Mouse (Mus musculus): Measurements from ENCODE around the gene Gm43552. TPM values are rescaled to one million over a fixed set of nuclear protein-coding genes. Genes with fewer than 3 reads are reported as not detected.

Gene Gm43552
- polyA plus RNA-seq, 1 experiment from 2014 or later, result not detected

DNA sequence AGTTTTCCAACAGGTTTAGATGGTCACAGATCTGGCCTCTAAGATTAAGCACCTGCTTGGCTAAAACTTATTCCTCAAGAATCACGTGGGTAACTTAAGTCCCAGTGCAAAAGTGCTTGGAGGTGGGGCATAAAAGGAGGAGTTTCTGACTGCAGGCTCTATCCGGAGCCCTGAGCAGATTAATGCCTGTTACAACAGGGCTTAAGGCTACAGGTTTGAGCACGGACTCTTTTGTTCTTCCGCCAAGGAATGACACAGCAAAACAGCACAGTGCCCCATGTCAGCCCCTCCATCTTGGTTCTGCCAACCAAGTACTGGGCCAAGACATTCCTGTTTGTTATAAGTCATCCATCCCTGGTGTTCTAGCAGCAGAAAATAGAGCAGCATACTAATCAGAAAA is 64.3 kb downstream of the Gm43552 start:
- WGBS, result 33% methylated on average over 4 of the region's 4 CpGs
- H3K4me1 ChIP-seq, result no peaks in the 10 kb centered on the region
- ATAC-seq, result no peak
- no peak overlapping the region for H3K27ac ChIP-seq
- no peaks in the 10 kb centered on the region for H3K27me3 ChIP-seq
- peaks cover 30% of the 10 kb centered on the region for H3K36me3 ChIP-seq (ENCODE audit: poor library complexity, severe bottlenecking)
- no peak overlapping the region for H3K9ac ChIP-seq
- H3K9me3 ChIP-seq (replicated peaks), result no peaks in the 10 kb centered on the region
- no peak overlapping the region for H3K4me3 ChIP-seq
- no peak overlapping the region for H3K4me2 ChIP-seq

GRCm38 (mm10) chr5:65425251-65425650 is 67.4 kb downstream of the Gm43552 start:
- ATAC-seq, result no peak
- H3K9me3 ChIP-seq (replicated peaks), result no peaks in the 10 kb centered on the region
- H3K36me3 ChIP-seq (ENCODE audit: poor library complexity, severe bottlenecking), result peaks cover 59% of the 10 kb centered on the region
- no peak overlapping the region for H3K27ac ChIP-seq
- H3K27me3 ChIP-seq, result no peaks in the 10 kb centered on the region
- no peak overlapping the region for H3K4me3 ChIP-seq
- no peak overlapping the region for H3K4me2 ChIP-seq
- H3K9ac ChIP-seq, result no peak overlapping the region
- 92% methylated on average over 5 of the region's 5 CpGs for WGBS
- H3K4me1 ChIP-seq, result no peaks in the 10 kb centered on the region

- peaks cover 65% of the 10 kb centered on the region for H3K36me3 ChIP-seq (ENCODE audit: poor library complexity, severe bottlenecking)
- H3K9me3 ChIP-seq (replicated peaks), result no peaks in the 10 kb centered on the region
- no peak overlapping the region for H3K4me2 ChIP-seq
- H3K4me3 ChIP-seq, result no peak overlapping the region
- no peaks in the 10 kb centered on the region for H3K4me1 ChIP-seq
- no peaks in the 10 kb centered on the region for H3K27me3 ChIP-seq
- no peak overlapping the region for H3K27ac ChIP-seq
- WGBS, result 94% methylated on average over 6 of the region's 6 CpGs
- no peak overlapping the region for H3K9ac ChIP-seq
- ATAC-seq, result no peak
Measured at GRCm38 (mm10) chr5:65424215-65424614, 68.4 kb downstream of the Gm43552 start.

- ATAC-seq, result no peak
- 95% methylated on average over 8 of the region's 8 CpGs for WGBS
- no peak overlapping the region for H3K4me3 ChIP-seq
- H3K9ac ChIP-seq, result no peak overlapping the region
- H3K36me3 ChIP-seq (ENCODE audit: poor library complexity, severe bottlenecking), result peaks cover 75% of the 10 kb centered on the region
- no peaks in the 10 kb centered on the region for H3K27me3 ChIP-seq
- H3K4me2 ChIP-seq, result no peak overlapping the region
- H3K9me3 ChIP-seq (replicated peaks), result no peaks in the 10 kb centered on the region
- H3K4me1 ChIP-seq, result no peaks in the 10 kb centered on the region
- H3K27ac ChIP-seq, result no peak overlapping the region
Measured at GRCm38 (mm10) chr5:65422803-65423202, 69.8 kb downstream of the Gm43552 start.

DNA sequence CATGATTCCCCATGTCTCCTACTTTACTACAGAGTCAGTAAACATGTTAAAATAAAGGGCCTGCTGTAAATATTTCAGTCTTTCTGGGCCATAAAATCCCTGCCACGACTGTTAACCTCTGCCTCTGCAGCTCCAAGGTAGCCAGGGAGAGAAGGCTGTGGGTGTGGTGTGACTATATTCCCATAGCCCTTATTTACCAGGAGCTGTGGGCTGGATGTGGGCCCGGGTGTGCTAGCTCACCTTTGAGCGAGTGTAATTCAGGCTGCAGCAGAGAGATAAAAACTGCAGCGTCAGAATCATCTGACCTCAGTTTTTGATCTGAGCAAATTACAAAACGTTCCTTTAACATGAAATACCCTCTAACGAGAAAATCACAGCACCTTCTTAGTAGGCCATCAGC is 71.8 kb downstream of the Gm43552 start:
- no peak overlapping the region for H3K27ac ChIP-seq
- H3K4me1 ChIP-seq, result peaks cover 4% of the 10 kb centered on the region
- no peaks in the 10 kb centered on the region for H3K27me3 ChIP-seq
- no peak overlapping the region for H3K4me3 ChIP-seq
- WGBS, result 71% methylated on average over 6 of the region's 6 CpGs
- no peak overlapping the region for H3K4me2 ChIP-seq
- ATAC-seq, result no peak
- peaks cover 85% of the 10 kb centered on the region for H3K36me3 ChIP-seq (ENCODE audit: poor library complexity, severe bottlenecking)
- no peak overlapping the region for H3K9ac ChIP-seq
- H3K9me3 ChIP-seq (replicated peaks), result no peaks in the 10 kb centered on the region

DNA sequence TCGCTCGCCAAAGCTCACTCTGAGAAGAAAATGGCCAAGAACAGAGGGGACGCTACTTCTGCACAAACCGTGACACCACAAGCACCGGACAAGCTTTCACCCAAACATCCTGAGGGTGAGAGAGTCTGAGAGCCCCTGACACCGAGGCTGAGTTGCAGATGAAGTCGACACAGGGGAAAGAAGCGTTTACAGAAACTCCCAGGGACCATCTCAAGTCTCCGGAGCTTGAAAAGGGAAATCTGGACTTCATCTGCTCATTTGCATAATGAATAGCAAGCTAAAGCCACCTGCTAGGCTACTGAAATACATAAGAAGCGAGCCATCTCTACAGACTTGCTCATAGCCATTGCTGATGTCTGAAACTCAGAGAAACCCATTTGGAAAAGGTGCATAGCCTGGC is 73.5 kb downstream of the Gm43552 start:
- Histone ChIP-seq H3K9ac (no peak overlapping the region), H3K27ac (no peak overlapping the region), H3K4me2 (no peak overlapping the region), H3K27me3 (no peaks in the 10 kb centered on the region), H3K36me3 (ENCODE audit: poor library complexity, severe bottlenecking) (peaks cover 84% of the 10 kb centered on the region), H3K9me3 (replicated peaks) (no peaks in the 10 kb centered on the region), H3K4me3 (no peak overlapping the region), H3K4me1 (peaks cover 7% of the 10 kb centered on the region)
- 65% methylated on average over 10 of the region's 10 CpGs for WGBS
- ATAC-seq, result no peak

- Histone ChIP-seq H3K27me3 (no peaks in the 10 kb centered on the region), H3K36me3 (ENCODE audit: poor library complexity, severe bottlenecking) (peaks cover 74% of the 10 kb centered on the region), H3K4me3 (no peak overlapping the region), H3K9me3 (replicated peaks) (no peaks in the 10 kb centered on the region), H3K4me2 (no peak overlapping the region), H3K9ac (peak overlapping the region; percentile 21), H3K4me1 (peaks cover 7% of the 10 kb centered on the region), H3K27ac (no peak overlapping the region)
- ATAC-seq, result no peak
- WGBS, result 15% methylated on average over 26 of the region's 26 CpGs
Measured at GRCm38 (mm10) chr5:65415653-65416458, 76.8 kb downstream of the Gm43552 start.

- H3K4me2 ChIP-seq, result no peak overlapping the region
- no peak for ATAC-seq
- H3K4me3 ChIP-seq, result no peak overlapping the region
- 0 out of 2 replicates have a peak overlapping the region, but pooled peaks have one; percentile 31 for H3K27ac ChIP-seq
- 0 out of 2 replicates have a peak overlapping the region, but pooled peaks have one; percentile 1 for H3K9ac ChIP-seq
- H3K36me3 ChIP-seq (ENCODE audit: poor library complexity, severe bottlenecking), result peaks cover 65% of the 10 kb centered on the region
- H3K9me3 ChIP-seq (replicated peaks), result no peaks in the 10 kb centered on the region
- H3K27me3 ChIP-seq, result no peaks in the 10 kb centered on the region
- 11% methylated on average over 12 of the region's 12 CpGs for WGBS
- H3K4me1 ChIP-seq, result peaks cover 6% of the 10 kb centered on the region; the same call in 1 of the 2 replicates
Measured at GRCm38 (mm10) chr5:65407989-65408388, 84.6 kb downstream of the Gm43552 start.

- Histone ChIP-seq H3K27me3 (no peaks in the 10 kb centered on the region), H3K27ac (no peak overlapping the region), H3K9ac (no peak overlapping the region), H3K36me3 (ENCODE audit: poor library complexity, severe bottlenecking) (peaks cover 80% of the 10 kb centered on the region), H3K4me1 (no peaks in the 10 kb centered on the region), H3K4me2 (no peak overlapping the region), H3K4me3 (no peak overlapping the region), H3K9me3 (replicated peaks) (no peaks in the 10 kb centered on the region)
- peak; percentile 65 for ATAC-seq
- 30% methylated on average over 2 of the region's 2 CpGs for WGBS
Measured at GRCm38 (mm10) chr5:65401251-65401994, 91.2 kb downstream of the Gm43552 start.

DNA sequence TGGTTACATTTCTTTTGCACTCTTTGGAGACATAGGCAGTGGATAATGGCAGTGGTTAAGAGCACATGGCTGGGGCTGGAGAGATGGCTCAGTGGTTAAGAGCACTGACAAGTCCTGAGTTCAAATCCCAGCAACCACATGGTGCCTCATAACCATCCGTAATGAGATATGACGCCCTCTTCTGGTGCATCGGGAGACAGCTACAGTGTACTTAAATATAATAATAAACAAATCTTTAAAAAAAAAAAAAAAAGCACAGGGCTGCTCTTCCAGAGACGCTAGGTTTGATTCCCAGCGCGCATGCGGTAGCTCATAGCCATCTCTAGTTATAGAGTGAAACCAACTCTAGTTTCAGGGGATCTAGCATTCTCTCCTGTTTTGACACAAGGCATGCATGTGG is 98.2 kb downstream of the Gm43552 start:
- no peaks in the 10 kb centered on the region for H3K27me3 ChIP-seq
- H3K4me1 ChIP-seq, result peaks cover 16% of the 10 kb centered on the region
- H3K27ac ChIP-seq, result no peak overlapping the region
- no peak for ATAC-seq
- WGBS, result 96% methylated on average over 7 of the region's 7 CpGs
- no peaks in the 10 kb centered on the region for H3K9me3 ChIP-seq (replicated peaks)
- H3K9ac ChIP-seq, result no peak overlapping the region
- H3K4me2 ChIP-seq, result no peak overlapping the region
- peaks cover 54% of the 10 kb centered on the region for H3K36me3 ChIP-seq (ENCODE audit: poor library complexity, severe bottlenecking)
- H3K4me3 ChIP-seq, result no peak overlapping the region

DNA sequence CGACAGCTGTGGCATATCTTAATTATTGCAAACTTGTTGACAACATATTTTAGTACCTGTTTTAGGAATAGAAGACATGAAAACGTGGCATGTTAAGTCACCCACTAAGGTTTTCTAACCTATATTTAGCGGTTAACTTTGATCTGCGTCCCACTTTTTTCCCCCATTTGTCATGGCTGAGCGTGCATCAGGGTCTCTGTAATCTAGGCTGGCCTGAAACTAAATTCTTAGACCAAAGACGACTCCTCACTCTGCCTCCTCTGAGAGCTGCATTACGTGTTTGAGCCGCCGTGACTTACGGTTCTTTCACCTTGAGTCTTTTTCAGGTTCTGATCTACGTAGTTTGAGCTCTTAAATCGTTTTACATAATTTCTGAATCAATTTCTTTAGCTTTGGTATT is 100.9 kb downstream of the Gm43552 start:
- Histone ChIP-seq H3K36me3 (ENCODE audit: poor library complexity, severe bottlenecking) (peaks cover 57% of the 10 kb centered on the region), H3K4me3 (peak overlapping the region; percentile 98), H3K4me2 (peak overlapping the region; percentile 83), H3K9me3 (replicated peaks) (no peaks in the 10 kb centered on the region), H3K27ac (peak overlapping the region; percentile 48; the same call in 1 of the 2 replicates), H3K4me1 (peaks cover 22% of the 10 kb centered on the region), H3K27me3 (no peaks in the 10 kb centered on the region), H3K9ac (peak overlapping the region; percentile 69)
- ATAC-seq, result peak; percentile 40
- 3% methylated on average over 12 of the region's 12 CpGs for WGBS
